In the genomic region with DNA sequence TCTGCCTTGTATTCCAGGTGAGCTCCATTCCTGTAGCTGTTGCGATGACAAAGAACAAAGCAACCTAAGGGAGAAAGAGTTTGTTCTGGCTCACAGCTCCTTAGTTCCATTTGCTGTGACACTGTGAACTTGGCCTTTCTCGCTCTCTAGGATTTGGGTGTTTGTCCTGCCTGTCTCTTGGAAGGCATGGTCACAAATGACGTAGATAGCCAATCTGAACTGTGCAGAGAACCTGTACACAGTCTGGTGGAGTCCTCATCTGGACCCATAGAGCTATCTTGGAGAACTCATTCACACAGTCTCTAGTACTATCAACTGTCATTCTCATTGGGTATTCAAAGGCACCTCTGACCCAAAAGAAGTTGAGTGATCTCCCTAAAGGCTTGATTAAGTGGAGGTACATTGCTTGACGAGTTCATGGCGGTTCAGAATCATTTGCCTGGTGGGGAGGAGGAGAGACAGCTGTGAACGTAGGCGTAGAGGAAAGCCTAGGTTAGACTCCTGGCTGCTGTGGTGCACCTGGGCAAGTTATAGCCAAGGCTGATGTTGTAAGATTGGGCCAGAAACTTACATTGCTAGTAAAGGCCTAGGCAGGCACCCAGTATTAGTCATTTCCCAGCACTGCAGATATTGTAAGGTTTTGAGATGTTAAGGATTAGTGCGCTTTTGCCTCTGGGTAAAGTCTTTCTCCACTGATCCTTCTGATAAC, we compare ENCODE assay signal across 28 mouse cellular contexts.
DNase-seq lines count a peak whose midpoint lies in the region; ATAC-seq lines count a peak whose summit lies in the region.
"Had no signal": no experiment of that assay in that cellular context is flagged by ENCODE, and none has a peak within 500 bp of the region (broad histone marks: within the 10 kb centered on the region; RNA-seq: fewer than 3 reads in every experiment).

No protein-coding gene starts in this region.

- no peak for ATAC-seq in heart, embryonic 13.5 days (ENCODE audit: extremely low read depth, insufficient number of reproducible peaks, low FRiP score, low TSS enrichment)
- ATAC-seq in liver, embryonic 15.5 days (ENCODE audit: insufficient read depth): no peak
- peak; percentile 38; the same call in 1 of the 2 replicates for ATAC-seq in megakaryocyte-erythroid progenitor cell, adult 5-6 weeks (replicated peaks; ENCODE audit: low FRiP score, low TSS enrichment, poor library complexity, severe bottlenecking)
- ATAC-seq: forebrain, embryonic 15.5 days; hindbrain, embryonic 16.5 days; intestine, embryonic 16.5 days; lung, postnatal 0 days had no signal

- H3K36me3 ChIP-seq in heart, embryonic 13.5 days: no peaks in the 10 kb centered on the region
- H3K36me3 ChIP-seq in liver, embryonic 15.5 days (replicated peaks): no peaks in the 10 kb centered on the region
- H3K36me3 ChIP-seq: embryonic facial prominence, embryonic 12.5 days; forebrain, embryonic 10.5 days; forebrain, embryonic 15.5 days; limb, embryonic 13.5 days had no signal

- peaks cover 71% of the 10 kb centered on the region for H3K4me1 ChIP-seq in heart, embryonic 13.5 days
- 0 out of 2 replicates have a peak, but pooled peaks cover 3% of the 10 kb centered on the region for H3K4me1 ChIP-seq in liver, embryonic 15.5 days (replicated peaks)
- H3K4me1 ChIP-seq: forebrain, embryonic 10.5 days had no signal

- H3K27ac ChIP-seq in heart, embryonic 13.5 days (replicated peaks): peak overlapping the region; percentile 38; the same call in 1 of the 2 replicates
- peak overlapping the region; percentile 21; the same call in 1 of the 2 replicates for H3K27ac ChIP-seq in liver, embryonic 15.5 days (replicated peaks)
- H3K27ac ChIP-seq: embryonic facial prominence, embryonic 12.5 days; forebrain, embryonic 10.5 days; forebrain, embryonic 15.5 days; kidney, postnatal 0 days; limb, embryonic 13.5 days had no signal

- intact Hi-C loops in heart, postnatal 36 days (cut with DNase I): no loop called here

- no peak overlapping the region for H3K4me3 ChIP-seq in heart, embryonic 13.5 days
- no peak overlapping the region for H3K4me3 ChIP-seq in liver, embryonic 15.5 days (replicated peaks)
- H3K4me3 ChIP-seq: embryonic facial prominence, embryonic 12.5 days; forebrain, embryonic 10.5 days; forebrain, embryonic 15.5 days; limb, embryonic 13.5 days had no signal

- DNase-seq in heart, adult 11 months: peak; percentile 85
- DNase-seq in heart, adult 9 months (ENCODE audit: low spot score in 2 of 2): no peak
- no peak for DNase-seq in heart, postnatal 36 days
- DNase-seq in liver: no peak
- DNase-seq in ovary, postnatal 10 days (ENCODE audit: low spot score): no peak
- DNase-seq: adrenal gland, adult 8-10 months; cerebellum, adult 11 months; cerebellum, adult 9-11 months; embryo, embryonic 11 days; kidney, adult 8-10 months; kidney, postnatal 4 days; lung, adult 18-20 months; lung, postnatal 4 days; midbrain, embryonic 14.5 days; retina, postnatal 1 day; right cerebral cortex, postnatal 14 days; thymus, postnatal 14 days had no signal

- no peak overlapping the region for H3K9ac ChIP-seq in heart, embryonic 13.5 days
- no peak overlapping the region for H3K9ac ChIP-seq in liver, embryonic 15.5 days
- H3K9ac ChIP-seq: embryonic facial prominence, embryonic 12.5 days; forebrain, embryonic 15.5 days; limb, embryonic 13.5 days had no signal

- no peak overlapping the region for H3K4me2 ChIP-seq in heart, embryonic 13.5 days
- no peak overlapping the region for H3K4me2 ChIP-seq in liver, embryonic 15.5 days
- H3K4me2 ChIP-seq: embryonic facial prominence, embryonic 12.5 days; forebrain, embryonic 15.5 days; limb, embryonic 13.5 days had no signal

- 84% methylated on average over 8 of the region's 8 CpGs for WGBS in heart, embryonic 13.5 days
- WGBS in liver, embryonic 15.5 days (ENCODE audit: insufficient replicate concordance): 70% methylated on average over 8 of the region's 8 CpGs

- no peaks in the 10 kb centered on the region for H3K9me3 ChIP-seq in heart, embryonic 13.5 days
- H3K9me3 ChIP-seq in liver, embryonic 15.5 days (replicated peaks): no peaks in the 10 kb centered on the region
- H3K9me3 ChIP-seq: embryonic facial prominence, embryonic 12.5 days; forebrain, embryonic 10.5 days; forebrain, embryonic 15.5 days; limb, embryonic 13.5 days had no signal

- no peaks in the 10 kb centered on the region for H3K27me3 ChIP-seq in heart, embryonic 13.5 days (replicated peaks)
- H3K27me3 ChIP-seq in liver, embryonic 15.5 days: no peaks in the 10 kb centered on the region
- H3K27me3 ChIP-seq: embryonic facial prominence, embryonic 12.5 days; forebrain, embryonic 15.5 days; limb, embryonic 13.5 days had no signal
